Mouse (Mus musculus) ovary, adult 10 weeks (tissue): Measurements from ENCODE around the gene Olfr821. TPM values are rescaled to one million over a fixed set of nuclear protein-coding genes. Genes with fewer than 3 reads are reported as not detected.

Experiments
- polyA plus RNA-seq: library from polyadenylated mRNA; stranded (reverse); fragments of 350-450 nt; fragmentation: Illumina TruSeq; extraction: RNeasy Lipid Tissue Mini Kit (QIAGEN cat#74804); gene quantifications from one replicate; pipeline ENCODE4 v1.2.3, GENCODE M21; 2014

Olfr821 gene
- not detected for polyA plus RNA-seq

GRCm38 (mm10) chr10:130030048-130030447, at the start of gene Olfr821:
TSS of gene Olfr821 (plus strand) at chr10:130030348.

GRCm38 (mm10) chr10:129984962-129985361, 45.2 kb upstream of the Olfr821 start, which contains the start of gene Gm10310:
TSS of gene Gm10310 (minus strand) at chr10:129985062.

GRCm38 (mm10) chr10:130012321-130012720, 17.8 kb upstream of the Olfr821 start, which contains the start of gene Olfr820:
TSS of gene Olfr820 (plus strand) at chr10:130012621.

GRCm38 (mm10) chr10:130070910-130071309, 40.8 kb downstream of the Olfr821 start, which contains the start of gene Olfr822:
TSS of gene Olfr822 (plus strand) at chr10:130071210.

Other genes starting within 250 kb of the Olfr821 start
- 0.17 TPM for gene Olfr810, start 235.4 kb upstream of the Olfr821 start, polyA plus RNA-seq
- not detected for gene Olfr811, start 226.0 kb upstream of the Olfr821 start, polyA plus RNA-seq
- gene Olfr812, start 184.3 kb upstream of the Olfr821 start, polyA plus RNA-seq: not detected
- not detected for gene Olfr813, start 175.0 kb upstream of the Olfr821 start, polyA plus RNA-seq
- gene Olfr814, start 150.5 kb upstream of the Olfr821 start, polyA plus RNA-seq: not detected
- not detected for gene Olfr815, start 124.5 kb upstream of the Olfr821 start, polyA plus RNA-seq
- gene Olfr816, start 114.8 kb upstream of the Olfr821 start, polyA plus RNA-seq: not detected
- gene Olfr818, start 81.2 kb upstream of the Olfr821 start, polyA plus RNA-seq: not detected
- gene Olfr819, start 63.1 kb upstream of the Olfr821 start, polyA plus RNA-seq: 0.29 TPM
- not detected for gene Olfr247, start 54.2 kb upstream of the Olfr821 start, polyA plus RNA-seq
- gene Gm10310, start 45.3 kb upstream of the Olfr821 start, polyA plus RNA-seq: not detected
- gene Olfr820, start 17.7 kb upstream of the Olfr821 start, polyA plus RNA-seq: not detected
- gene Olfr822, start 40.9 kb downstream of the Olfr821 start, polyA plus RNA-seq: not detected
- gene Olfr823, start 85.0 kb downstream of the Olfr821 start, polyA plus RNA-seq: 0.57 TPM
- 0.57 TPM for gene Olfr824, start 99.7 kb downstream of the Olfr821 start, polyA plus RNA-seq
- gene Olfr825, start 136.4 kb downstream of the Olfr821 start, polyA plus RNA-seq: not detected
- not detected for gene Olfr826, start 153.8 kb downstream of the Olfr821 start, polyA plus RNA-seq
- not detected for gene Olfr827, start 184.1 kb downstream of the Olfr821 start, polyA plus RNA-seq
- gene Neurod4, start 249.9 kb downstream of the Olfr821 start, polyA plus RNA-seq: not detected